Mouse (Mus musculus) c-Kit-positive CD71-negative TER-119-negative erythroid progenitor cells, embryonic 14.5 days (primary cell): ENCODE results near the gene Limd1.
A peak's percentile ranks its signal among the peaks of the same experiment; 100 is the strongest.

Source experiments
- DNase-seq: peaks from one replicate; pipeline ENCODE4 v3.0.0-alpha.2; 2013; ENCODE audit warnings: low read depth

Gene Limd1

GRCm38 (mm10) chr9:123478586-123479195, at the start of gene Limd1:
TSS of gene Limd1 (plus strand) at chr9:123478706.
- no peak for DNase-seq

- DNase-seq, result no peak
These were observed 48.6 kb upstream of the Limd1 start for GRCm38 (mm10) chr9:123429863-123430262.

GRCm38 (mm10) chr9:123430973-123431372, 47.5 kb upstream of the Limd1 start:
- DNase-seq, result no peak

- no peak for DNase-seq
These were observed 40.3 kb upstream of the Limd1 start for GRCm38 (mm10) chr9:123438223-123438622.

GRCm38 (mm10) chr9:123440230-123441058, 38.1 kb upstream of the Limd1 start:
- DNase-seq, result no peak

GRCm38 (mm10) chr9:123447101-123447500, 31.4 kb upstream of the Limd1 start:
- peak; percentile 20 for DNase-seq

GRCm38 (mm10) chr9:123448594-123448993, 29.9 kb upstream of the Limd1 start:
- DNase-seq, result no peak

GRCm38 (mm10) chr9:123450174-123450573, 28.3 kb upstream of the Limd1 start:
- peak; percentile 44 for DNase-seq

- no peak for DNase-seq
These were observed 26.7 kb upstream of the Limd1 start for GRCm38 (mm10) chr9:123451772-123452171.

GRCm38 (mm10) chr9:123456634-123457602, 21.6 kb upstream of the Limd1 start:
- DNase-seq, result no peak

- DNase-seq, result no peak
These were observed 20.9 kb upstream of the Limd1 start for GRCm38 (mm10) chr9:123457603-123458002.

GRCm38 (mm10) chr9:123467141-123467620, 11.3 kb upstream of the Limd1 start:
- no peak for DNase-seq

- no peak for DNase-seq
These were observed 10.0 kb upstream of the Limd1 start for GRCm38 (mm10) chr9:123468406-123469085.

- no peak for DNase-seq
These were observed 9.4 kb upstream of the Limd1 start for GRCm38 (mm10) chr9:123469087-123469486.

- no peak for DNase-seq
These were observed 5.1 kb upstream of the Limd1 start for GRCm38 (mm10) chr9:123473377-123473776.

GRCm38 (mm10) chr9:123475569-123475968, 2.9 kb upstream of the Limd1 start:
- DNase-seq, result no peak

- DNase-seq, result no peak
These were observed 398 bp upstream of the Limd1 start for GRCm38 (mm10) chr9:123478031-123478585.

GRCm38 (mm10) chr9:123479196-123479669, 727 bp downstream of the Limd1 start:
- DNase-seq, result no peak

GRCm38 (mm10) chr9:123479876-123480252, 1.4 kb downstream of the Limd1 start:
- no peak for DNase-seq

GRCm38 (mm10) chr9:123480253-123480921, 1.9 kb downstream of the Limd1 start:
- no peak for DNase-seq

GRCm38 (mm10) chr9:123481136-123481535, 2.6 kb downstream of the Limd1 start:
- DNase-seq, result no peak
